Mouse (Mus musculus) embryonic facial prominence, embryonic 14.5 days (tissue): Measurements from ENCODE around the gene Satb1. TPM values are rescaled to one million over a fixed set of nuclear protein-coding genes. Genes with fewer than 3 reads are reported as not detected.

ENCODE experiments used
- ATAC-seq: fragments of 200-750 bp; cut with Nextera tagmentation; 2 replicates; pipeline ENCODE4 v1.8.0; 2017; ENCODE audit warnings: low read depth, moderate number of reproducible peaks, moderate TSS enrichment
- DNase-seq: peaks from one replicate; pipeline ENCODE4 v3.0.0-alpha.2; 2015; ENCODE audit warnings: low spot score
- H3K27ac ChIP-seq: fragments of 300-500 bp; sonication (generic); replicated peaks from 2 replicates; pipeline ENCODE4 v1.5.1; 2014; ENCODE audit warnings: low read depth, mild to moderate bottlenecking, low read length, moderate library complexity
- H3K27me3 ChIP-seq: fragments of 300-500 bp; sonication (generic); replicated peaks from 2 replicates; pipeline ENCODE4 v1.6.1; 2014; ENCODE audit warnings: low read length; ENCODE audit not compliant: control insufficient read depth, insufficient read depth
- H3K36me3 ChIP-seq: fragments of 300-500 bp; sonication (generic); 2 replicates; pipeline ENCODE4 v1.6.1; 2014; ENCODE audit warnings: low read length, mixed read lengths; ENCODE audit not compliant: control insufficient read depth, insufficient read depth
- H3K4me1 ChIP-seq: fragments of 300-500 bp; sonication (generic); 2 replicates; pipeline ENCODE4 v1.6.1; 2014; ENCODE audit warnings: antibody characterized with exemption, low read length; ENCODE audit not compliant: control insufficient read depth, insufficient read depth
- H3K4me2 ChIP-seq: fragments of 300-500 bp; sonication (generic); 2 replicates; pipeline ENCODE4 v1.6.1; 2014; ENCODE audit warnings: low read depth, mild to moderate bottlenecking, low read length, moderate library complexity, mixed read lengths
- H3K4me3 ChIP-seq: fragments of 300-500 bp; sonication (generic); 2 replicates; pipeline ENCODE4 v1.5.1; 2014; ENCODE audit warnings: low read depth, mild to moderate bottlenecking, low read length
- H3K9ac ChIP-seq: fragments of 300-500 bp; sonication (generic); 2 replicates; pipeline ENCODE4 v1.6.1; 2014; ENCODE audit warnings: low read depth, mild to moderate bottlenecking, low read length, moderate library complexity, mixed read lengths
- H3K9me3 ChIP-seq: fragments of 300-500 bp; sonication (generic); 2 replicates; pipeline ENCODE4 v1.6.1; 2016; ENCODE audit warnings: low read length; ENCODE audit not compliant: control insufficient read depth
- WGBS: fragments of 180-500 bp; shearing (Covaris S2); extraction: QIAGEN DNeasy Blood & Tissue Kit; methylation state at CpG from one replicate; pipeline ENCODE4 v1.1.7; 2014; 5-methylcytosine and 5-hydroxymethylcytosine counted together
- polyA plus RNA-seq: library from polyadenylated mRNA; unstranded; fragments of >200 nt; fragmentation: Nextera tagmentation; extraction: Ambion mirVana; gene quantifications from 2 replicates; pipeline ENCODE4 v1.2.1, GENCODE M21; 2014

Gene Satb1
- polyA plus RNA-seq, 1 experiment from 2014 or later, result 18.8 TPM

DNA sequence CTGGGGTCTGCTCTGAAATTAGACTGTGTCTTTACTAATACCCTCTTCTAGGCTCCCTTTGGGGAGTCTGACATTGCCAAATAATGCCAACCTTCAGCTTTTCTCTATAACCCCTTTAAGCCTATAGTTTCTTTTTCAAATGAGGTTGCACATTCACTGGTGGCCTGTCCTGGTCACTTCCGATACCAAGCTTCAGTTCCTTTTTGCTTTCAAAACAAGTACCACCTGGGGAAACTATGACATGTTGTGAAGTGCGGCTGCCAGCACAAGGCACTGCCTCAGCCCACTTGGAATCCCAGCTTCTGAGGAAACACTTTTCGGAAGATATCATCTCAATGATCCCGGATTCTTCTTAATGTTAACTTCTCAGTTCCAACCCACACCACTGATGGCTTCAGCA, 145.9 kb downstream of the Satb1 start:
- Histone ChIP-seq H3K4me3 (no peak overlapping the region), H3K4me2 (no peak overlapping the region), H3K27me3 (no peaks in the 10 kb centered on the region), H3K9ac (no peak overlapping the region), H3K27ac (no peak overlapping the region), H3K36me3 (no peaks in the 10 kb centered on the region), H3K9me3 (no peaks in the 10 kb centered on the region), H3K4me1 (no peaks in the 10 kb centered on the region)
- WGBS, result 92% methylated on average over 4 of the region's 4 CpGs
- ATAC-seq (no peak), DNase-seq (no peak)
